Mouse (Mus musculus) urinary bladder, adult 18-20 months (tissue): ENCODE results near the gene Cdon.

ENCODE experiments used
- DNase-seq, 2 experiments: peaks; one replicate each; pipeline ENCODE4 v3.0.0; 2022; ENCODE audit warnings: low spot score in 2 of 2, mixed read lengths in 2 of 2

Gene Cdon

DNA sequence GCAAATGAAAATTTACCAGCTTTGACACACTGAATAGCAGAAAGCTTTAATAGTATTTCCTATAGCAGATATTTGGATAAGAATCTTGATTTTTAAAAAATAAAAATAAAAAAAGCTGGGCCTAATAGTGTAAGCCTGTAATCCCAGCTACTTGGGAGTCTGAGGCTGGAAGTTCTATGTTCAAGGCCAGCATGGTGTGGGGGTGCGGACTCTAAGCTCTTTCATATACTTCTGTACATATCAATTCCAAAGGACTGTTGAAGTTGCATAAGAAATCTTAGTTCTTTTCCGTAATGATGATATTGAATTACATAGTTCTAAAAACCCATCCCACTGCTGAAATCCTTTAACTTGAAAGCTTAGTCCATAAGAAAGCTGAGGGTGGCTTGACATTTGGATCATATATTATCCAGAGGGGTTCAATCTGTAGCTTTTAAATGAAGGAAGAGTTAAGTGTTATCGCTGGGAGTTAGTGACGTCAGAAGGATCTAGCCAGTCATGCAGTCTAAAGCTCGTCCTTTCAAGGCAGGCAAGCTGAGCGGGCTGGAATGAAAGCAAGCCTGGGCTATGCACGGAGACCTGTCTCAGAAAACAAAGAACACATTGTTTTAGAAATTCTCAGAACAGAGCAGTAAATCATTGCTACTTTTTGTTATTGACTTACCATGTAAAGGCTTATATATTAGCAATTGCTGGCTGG is 72.3 kb downstream of the Cdon start:
- DNase-seq, result no peak

DNA sequence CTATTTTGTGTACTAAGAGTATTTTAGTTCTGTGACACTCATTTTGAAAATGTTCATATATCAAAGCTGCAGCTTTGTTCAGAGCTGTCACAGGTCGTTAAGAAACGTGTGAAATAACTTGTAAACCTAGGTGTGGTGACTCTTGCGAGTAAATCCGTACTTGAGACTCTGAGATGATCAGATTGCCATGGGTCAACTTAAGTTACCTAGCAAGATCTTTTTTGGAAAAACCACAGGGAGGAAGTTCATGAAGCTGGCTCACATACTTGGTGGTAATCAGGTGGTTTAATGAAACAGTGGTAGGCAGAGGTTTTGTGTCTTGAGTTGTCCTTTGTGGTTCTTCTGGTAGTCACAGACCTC is 72.8 kb downstream of the Cdon start:
- DNase-seq, result no peak

DNA sequence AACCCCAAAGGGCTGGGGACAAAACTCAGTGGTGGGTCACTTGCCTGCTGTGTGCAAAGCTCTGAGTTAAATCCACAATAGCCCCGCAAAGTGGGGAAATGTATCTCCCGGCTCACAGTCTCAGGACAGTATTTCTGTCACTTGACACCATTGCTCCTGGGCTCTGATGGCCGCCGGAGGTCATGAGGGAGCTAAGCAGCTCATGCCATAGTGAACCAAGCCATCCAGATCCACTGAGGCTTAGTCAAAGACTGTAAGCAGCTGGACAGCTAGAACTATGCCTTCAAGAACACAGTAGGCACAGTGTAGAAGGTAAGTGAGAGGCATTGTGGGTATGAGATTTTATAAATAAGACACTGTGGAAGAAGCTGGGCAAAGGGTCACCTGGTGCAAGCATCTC is 74.0 kb downstream of the Cdon start:
- no peak for DNase-seq

DNA sequence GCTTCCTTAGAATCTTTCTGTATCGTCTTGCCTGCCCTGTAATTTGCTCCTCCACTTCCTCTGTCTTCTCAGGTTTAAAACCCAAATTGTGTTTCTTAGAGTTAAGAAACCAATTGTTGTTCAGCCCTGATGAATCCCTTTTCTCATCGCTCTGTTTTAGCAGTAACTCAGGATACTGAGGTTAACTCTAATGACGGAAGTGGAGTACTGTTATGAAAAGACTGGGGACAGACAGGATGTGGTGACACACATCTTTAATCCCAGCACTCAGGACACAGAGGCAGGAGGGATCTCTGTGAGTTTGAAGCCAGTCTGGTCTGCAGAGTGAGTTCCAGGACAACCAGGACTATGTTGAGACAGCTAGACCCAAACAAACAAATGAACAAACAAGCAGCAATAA is 74.5 kb downstream of the Cdon start:
- no peak for DNase-seq

DNA sequence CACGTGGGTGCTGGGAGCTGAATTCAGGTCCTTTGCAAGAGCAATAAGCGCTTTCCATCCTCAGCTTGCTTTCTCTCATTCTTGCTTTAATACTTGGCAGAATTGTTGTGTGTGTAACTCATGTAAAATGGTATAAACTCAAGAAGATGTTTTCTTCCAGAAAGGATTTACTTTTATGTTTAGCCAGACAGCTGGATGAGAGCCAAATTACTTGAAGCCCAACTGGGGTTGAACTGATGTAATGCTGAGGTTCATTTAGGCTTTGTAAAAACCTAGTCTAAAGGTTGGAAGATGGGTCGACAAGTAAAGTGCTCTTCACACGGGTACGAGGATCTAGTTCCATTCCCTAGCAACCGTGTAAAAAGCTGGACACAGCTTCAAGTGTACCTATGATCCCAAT is 79.0 kb downstream of the Cdon start:
- no peak for DNase-seq

DNA sequence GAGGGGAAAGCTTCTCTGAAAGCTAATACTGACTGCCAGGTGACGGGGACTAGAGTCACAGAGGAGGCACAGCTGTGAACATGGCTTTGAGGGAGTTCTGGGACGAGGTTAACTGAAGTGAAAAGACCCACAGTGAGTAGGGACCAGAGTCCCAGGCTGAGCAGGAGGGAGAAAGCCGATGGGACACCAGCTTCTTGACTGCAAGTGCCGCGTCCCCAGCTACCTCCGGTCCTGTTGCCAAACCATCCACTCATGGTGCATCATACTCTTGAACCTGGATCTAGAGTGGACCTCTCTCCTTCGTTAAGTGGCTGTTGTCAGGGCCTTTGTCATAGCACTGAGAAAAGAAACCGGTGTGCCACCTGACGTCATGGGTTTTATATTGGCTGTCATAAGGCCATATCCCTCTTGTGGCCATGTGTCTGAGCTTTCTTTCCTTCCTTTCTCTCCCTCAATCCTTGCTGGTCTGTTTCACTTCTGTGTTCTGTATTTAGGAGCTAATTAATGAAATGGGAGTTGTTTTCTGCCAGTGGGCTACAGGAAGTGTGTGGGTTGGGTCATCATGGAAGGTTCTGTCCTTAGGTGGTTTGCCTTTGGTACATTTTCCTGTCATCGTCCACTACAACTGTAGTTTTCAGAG is 81.6 kb downstream of the Cdon start:
- DNase-seq, result no peak

DNA sequence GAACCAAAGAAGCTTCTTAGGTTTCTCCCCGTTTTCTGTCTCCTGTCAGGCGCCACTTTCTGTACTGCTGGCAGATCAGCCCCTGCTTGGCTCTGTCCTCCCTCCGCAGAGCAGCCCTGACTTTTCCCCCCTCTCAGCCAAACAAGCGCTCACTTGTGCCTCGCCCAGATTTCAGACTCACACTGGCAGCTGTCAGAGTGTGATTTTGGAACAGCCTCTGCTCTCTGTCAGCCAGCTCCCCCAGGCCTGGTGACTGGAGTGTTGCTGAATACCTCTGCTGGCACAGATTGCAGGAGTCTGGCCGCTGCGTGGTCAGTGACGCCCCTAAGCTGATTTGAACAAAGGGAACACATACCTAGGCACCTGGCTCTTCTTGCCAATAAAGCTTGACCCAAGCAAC is 87.3 kb downstream of the Cdon start:
- no peak for DNase-seq

DNA sequence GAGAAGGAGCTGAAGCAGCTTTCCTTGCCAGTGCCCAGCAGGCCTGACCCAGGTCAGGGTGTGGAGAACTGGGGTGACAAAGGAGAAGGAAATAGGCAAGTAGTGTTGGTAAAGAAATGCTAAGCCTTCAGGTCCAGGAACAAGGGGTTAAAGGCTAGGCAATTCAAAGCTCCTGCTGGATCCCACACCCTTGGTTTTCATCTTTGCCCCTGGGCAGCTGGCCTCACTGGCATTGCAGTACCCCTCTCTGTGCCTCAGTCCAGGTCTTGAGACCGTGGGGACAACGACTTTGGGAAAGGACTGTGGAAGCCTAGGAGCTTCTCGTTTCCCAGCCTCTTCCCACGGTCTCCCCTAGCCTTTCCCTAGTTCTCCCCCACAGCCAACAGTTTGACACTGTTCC is 93.0 kb downstream of the Cdon start:
- DNase-seq, result no peak

DNA sequence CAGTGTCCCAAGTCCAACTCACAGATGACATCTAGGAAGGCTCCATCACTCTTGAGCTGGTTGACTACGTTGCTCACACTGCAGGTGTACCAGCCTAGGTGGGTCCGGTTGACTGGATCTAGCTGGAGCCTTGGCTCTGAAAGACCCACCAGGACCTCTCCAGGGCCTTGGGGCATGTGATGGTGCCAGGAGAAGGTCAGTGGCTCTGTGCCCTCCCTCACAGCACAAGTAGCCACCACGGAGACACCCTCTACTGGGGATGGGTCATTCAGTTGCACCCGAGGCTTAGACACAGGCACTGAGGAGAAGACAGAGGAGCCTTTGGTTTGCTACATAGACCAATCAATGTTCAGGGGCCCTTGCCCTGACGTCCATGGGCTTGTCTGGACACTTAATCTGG is 95.3 kb downstream of the Cdon start:
- no peak for DNase-seq

DNA sequence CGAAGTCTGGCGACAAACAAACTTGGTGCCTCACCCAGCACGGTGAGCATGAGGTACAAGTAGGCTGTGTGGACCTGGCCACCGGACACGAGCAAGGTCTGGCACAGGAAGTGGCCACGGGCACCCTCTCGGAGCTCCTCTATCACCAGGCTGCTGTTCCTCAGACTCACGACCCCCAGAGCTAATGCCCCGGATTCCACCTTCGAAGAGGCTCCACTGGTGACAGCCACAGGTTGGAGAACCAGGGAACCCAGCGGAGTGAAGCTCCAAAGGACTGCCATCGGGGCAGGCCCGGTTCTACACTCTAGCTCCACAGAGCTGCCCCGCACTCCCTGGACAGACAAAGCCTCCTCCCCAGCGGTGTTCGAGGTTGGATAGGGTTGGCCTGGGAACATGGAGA is 95.8 kb downstream of the Cdon start:
- no peak for DNase-seq

DNA sequence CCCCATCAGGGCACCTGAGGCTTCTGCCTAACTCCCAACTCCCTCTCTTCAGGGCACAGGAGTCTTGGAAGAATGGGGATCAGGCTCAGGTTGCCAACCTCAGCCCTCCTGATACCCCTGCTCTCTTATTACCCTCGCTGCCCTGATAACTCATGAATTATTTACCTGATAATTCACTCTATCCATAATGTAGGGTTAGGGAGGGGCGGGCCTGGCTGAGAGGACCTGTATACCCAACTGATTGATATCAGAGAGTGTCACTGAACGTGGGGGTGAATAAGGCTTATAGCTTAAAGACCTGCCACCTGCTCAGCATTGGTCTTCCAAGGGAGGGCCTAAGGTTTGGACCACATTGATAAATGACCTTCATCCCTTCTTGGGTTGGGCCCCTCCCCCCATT is 97.2 kb downstream of the Cdon start, which contains the start of gene Gm1113:
Gene Gm1113 (minus strand): TSS at position 101 of the 400 bp plus-strand sequence.
- DNase-seq, result no peak

DNA sequence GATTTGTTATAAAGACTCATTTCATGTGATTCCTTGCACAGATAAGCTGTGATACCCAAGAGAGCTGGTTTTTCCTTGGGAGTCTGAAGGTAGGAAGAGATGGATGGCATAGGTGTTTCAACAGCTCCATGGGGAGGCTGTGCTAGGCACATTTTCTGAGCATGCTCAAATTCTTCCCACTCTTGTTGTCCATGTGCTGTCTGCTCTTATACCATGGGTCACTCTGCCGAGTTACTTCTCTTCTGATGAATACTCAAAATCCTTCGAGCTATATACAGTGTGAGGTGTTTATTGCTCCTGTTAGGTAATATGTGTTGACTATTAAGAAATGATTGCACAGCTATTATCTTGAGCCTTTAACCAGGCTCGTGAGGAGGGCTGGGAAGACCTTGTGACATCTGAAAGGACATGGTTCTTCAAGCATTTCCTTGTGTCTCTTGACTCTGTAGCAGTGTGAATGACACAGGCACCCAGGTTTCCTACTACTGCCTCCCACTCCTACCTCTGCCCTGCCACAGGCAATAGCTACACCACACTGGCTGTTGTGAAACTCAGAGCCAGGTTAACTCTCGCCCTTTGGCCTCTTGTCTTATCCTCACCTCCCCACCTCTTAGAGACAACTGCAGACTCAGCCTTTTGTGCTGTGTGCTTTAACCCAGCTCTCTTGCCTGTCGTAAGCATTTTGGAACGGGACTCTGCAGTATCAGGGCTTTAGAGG is 99.9 kb downstream of the Cdon start:
- DNase-seq, result no peak

DNA sequence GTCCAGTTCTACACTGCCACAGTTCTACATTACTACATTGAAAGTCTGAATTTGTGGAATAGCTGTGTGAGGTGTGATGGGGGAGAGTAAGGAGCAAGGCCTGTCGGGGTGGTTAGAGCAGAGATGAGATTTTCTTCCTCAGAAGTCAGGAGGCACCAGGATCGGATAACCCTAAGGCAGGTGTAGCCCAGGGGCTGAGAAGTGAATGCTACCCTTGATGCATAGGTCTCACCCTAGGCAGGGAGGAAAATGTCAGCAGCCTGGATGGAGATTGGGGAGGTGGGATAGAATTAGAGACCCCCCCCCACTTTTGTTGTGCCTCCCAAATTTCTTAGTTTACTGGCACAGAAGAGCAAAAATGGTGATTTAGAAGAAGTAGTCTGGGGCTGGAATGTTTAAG is 101.3 kb downstream of the Cdon start:
- DNase-seq, result no peak

DNA sequence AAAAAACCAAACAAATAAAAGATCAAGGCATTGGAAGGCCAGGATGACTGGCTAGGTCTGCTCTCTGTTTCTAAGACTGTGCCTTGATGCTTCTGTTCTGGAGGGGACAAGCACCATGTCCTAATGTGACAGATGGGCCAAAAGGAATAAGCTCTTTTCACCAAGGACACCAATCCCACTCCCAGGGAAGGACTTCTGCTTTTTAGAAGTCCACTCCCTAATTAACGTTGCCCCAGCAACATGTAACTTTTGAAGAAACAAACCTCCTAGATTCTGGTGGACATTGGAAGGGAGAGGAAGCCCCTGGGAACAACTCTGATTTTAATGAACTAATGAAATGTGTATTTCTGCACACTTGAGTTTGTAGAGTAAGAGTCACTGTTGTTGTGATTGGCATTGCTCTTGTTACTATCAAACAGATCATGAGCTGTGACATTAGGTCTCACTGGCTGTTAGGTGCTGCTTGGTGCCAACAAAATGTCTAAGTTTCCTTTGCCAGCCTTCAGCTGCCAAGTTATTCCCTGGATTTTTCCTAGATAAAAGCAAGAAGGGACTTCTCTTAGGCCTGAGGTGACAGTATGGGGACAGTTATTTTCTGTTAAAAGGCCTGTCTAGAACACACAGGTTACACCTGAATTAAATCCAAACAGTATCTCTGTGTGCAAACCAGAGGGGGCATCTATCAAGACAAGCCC is 102.0 kb downstream of the Cdon start:
- DNase-seq, result no peak

DNA sequence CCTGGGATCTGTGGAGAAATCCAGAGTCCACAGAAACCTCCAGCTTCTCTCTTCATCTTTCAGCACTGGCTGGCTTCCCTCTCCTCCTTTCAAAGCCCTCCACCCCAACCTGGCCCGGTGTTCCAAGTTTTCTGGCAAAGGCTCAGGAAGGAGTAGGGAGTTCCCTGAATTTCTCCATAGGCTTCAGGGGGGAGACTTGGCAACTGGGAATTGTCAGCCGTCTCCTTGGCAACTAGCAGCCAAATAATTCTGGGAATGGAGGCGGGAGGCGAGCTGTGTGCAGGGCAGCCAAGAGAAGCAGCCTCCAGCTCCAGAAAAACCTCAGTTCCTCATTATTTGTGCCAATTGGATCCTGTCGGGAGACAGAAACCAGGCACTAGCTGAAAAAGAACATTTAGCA is 102.6 kb downstream of the Cdon start:
- peak in 1 of 2 experiments; percentile 52 for DNase-seq

DNA sequence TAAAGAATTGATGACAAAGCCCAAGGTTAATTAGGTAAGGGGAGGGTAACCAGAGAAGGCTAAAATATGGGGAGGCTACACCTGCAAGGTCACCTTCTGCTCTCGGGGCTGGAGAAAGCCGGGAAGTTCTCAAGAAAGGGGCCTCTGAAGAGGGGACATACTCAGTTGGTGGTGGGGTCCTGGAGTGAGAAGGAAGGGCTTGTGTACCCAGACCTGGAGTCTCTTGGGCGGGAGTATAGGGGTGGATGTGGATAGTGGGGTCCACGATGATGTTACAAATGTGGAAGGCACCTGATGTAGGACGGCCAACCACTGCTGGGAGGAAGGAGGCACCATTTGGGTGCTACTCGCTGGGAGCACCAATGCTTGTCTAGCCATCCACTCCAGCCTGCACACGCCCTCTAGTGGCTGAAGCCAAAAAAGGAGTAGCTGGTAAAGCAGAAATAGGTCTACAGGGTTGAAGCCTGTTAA is 103.0 kb downstream of the Cdon start:
- peak; percentile 38 to 54 for DNase-seq

DNA sequence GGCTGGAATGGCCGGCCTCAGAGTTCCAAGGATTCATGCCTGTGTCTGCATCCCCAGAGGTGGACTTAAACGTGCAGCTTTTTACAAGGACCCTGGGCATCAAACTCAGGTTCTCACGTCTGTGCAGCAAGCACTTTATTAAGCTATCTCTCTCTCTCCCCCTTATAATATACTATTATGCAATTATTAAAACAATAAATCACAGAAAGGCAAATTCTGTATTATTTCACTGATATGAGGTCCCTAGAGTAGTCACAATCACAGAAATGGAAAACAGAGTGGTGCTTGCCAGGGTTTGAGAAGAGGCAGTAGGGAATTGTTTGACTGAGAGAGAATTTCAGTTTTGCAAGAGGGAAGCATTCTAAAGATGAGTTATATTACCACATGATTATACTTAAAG is 108.2 kb downstream of the Cdon start:
- no peak for DNase-seq

DNA sequence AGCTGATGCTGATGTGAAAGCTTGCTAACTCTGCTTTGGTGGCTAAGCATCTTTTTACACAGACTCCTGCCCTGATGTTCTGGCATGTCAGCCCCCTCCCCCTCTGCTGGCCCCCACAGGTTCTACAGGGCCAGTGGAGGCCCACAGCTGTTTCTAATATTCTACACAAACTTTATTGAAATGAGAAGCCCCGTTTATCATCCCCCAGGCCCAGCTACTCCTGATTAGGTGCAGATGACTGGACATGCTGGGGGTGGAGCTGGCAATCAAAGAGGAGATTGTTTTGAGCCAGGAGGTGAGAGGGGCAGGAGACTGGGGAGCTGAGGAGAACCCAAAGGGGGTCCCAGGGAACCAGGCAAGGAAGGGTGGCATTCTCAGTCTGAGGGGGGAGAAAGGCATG is 108.9 kb downstream of the Cdon start:
- DNase-seq, result no peak

DNA sequence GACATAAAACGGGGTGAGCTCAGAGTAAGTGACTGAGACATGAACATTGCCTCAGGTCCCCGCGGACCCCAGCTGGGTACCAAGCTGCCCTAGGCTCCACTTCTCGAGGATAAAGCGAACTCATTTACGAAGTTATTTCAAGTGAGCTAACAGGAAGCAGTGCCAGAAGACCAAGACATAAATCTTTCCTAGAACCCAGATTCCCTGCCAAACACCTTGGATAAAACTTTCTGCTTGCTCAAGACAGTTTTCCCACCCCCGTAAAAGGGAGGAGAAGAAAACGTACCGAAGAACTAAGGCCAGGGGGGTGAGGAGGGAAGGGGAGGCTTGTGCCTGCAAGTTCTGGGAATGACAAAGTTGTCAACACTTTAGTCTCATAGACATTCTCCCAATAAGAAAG is 112.3 kb downstream of the Cdon start:
- DNase-seq, result peak in 1 of 2 experiments; percentile 23

DNA sequence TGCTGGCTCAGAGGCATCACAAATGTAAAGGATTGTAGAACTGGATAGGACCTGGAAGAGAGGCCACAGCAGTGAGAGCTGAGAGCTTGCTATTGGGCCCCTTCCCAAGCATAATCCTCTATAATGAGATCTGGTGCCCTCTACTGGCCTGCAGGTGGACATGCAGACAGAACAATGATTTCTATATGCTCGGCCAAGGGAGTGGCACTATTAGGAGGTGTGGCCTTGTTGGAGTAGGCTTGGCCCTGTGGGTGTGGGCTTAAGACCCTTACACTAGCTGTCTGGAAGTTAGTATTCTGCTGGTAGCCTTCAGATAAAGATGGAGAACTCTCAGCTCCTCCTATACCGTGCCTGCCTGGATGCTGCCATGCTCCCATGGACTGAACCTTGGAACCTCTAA is 114.2 kb downstream of the Cdon start:
- DNase-seq, result peak in 1 of 2 experiments; percentile 16

DNA sequence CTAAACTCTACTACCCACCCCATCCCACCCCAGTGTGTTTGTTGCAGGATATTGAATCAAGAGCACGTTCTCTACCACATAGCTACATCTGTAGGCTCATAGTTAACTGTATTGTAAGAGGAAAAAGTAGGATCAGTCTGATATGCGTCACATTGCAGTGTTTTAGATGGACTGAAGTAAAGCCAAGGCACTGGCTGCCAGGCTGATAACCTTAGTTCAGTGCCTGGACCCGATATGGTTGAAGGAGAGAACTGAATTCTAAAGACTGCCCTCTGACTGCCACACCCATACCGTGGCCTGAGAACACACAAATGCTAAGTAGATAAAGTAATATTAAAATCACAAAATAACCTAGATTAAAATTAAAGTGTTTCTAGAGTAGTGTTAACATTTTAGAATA is 114.9 kb downstream of the Cdon start:
- DNase-seq, result no peak

DNA sequence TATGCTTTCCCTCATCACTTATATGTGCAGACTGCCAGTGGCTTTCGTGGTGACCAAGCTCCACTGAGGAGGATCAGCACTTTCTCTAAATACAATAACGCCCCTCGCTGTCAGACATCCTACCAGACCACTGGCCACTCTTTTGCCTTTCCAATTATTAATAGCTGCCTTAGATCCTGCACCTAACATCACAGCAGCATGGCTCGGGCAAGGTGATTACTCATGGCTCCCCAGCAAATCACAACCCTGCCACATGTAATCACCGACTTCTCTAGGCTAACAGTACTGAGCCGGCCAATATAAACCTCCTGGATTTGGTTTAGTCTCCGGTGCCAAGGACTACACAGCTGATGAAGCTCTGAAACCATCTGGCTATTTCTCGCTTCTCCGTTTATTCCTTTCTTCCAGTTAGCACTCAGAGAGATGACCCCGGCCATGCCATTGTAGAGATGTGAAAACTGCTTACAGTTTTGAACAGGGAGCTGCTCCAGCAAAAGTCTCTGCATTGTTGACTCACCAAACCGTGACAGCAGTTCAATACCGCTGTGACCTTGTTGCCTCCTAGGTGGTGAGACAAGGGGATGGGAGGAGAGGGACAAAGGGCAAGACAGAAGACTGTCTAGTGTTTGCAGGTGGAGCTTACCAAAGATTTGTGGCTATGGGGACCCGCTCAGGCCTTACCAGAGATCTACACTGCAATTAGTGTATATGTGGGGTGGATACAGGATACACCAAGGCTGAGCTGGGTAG is 118.2 kb downstream of the Cdon start:
- no peak for DNase-seq
